Mouse (Mus musculus) T-helper 1 cell (primary cell): Measurements from ENCODE around the gene Cabp1.

Experiments used
- in situ Hi-C: fragments of 300-600 bp; cut with MboI, MseI; formaldehyde crosslinking; loops from one replicate; pipeline ENCODE4 v1.15.1; 2025; ENCODE audit warnings: high pct_unique_total_duplicates

Gene Cabp1

DNA sequence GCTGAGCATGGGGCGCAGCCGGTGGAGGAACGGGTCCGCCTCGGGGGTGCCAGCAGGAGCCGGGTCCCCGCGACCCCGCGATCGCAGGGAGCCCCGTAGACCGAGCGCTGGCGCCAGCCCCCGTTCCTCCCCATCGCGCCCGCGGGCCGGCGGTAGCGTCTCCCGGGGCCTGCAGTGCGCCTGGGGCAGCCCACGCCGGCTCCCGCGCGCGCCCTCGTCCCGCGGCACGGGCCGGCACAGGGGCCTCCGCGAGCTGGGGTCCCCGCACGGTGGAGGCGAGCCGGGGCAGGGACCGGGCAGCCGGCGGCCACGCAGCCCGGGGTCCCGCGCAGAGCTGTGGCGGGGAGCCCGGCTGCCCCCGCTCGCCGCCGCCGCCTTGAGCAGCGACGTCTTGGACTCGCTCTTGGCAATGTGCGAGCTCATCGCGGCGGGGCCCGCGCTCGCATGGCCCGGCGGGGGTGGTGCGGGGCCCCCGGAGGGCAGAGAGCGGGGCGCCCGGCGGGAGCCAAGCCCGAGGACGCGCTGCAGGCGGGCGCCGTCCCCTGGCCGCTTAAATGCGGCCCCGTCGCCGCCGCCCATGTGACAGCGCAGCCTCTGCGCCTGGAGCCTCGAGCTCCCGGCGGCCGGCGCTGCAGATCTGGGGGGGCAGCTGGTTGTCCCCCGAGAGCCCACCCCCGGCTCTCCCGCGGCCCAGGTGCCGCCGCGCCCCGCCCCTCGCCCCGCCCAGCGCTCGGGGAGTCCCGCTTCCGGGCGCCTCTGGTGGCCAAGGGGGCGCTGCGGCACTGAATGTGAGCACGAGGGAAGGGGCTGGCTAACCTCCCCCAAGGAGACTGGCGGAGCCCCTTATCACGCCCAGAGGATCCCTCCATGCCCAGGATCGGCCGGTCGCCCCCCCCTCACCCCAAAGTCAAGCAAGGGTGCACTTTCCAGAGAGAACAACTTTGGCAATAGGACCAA is at the start of gene Cabp1:
TSS of gene Cabp1 (minus strand) at position 713 of the 957 bp plus-strand sequence.
- in situ Hi-C loops = no loop called here

DNA sequence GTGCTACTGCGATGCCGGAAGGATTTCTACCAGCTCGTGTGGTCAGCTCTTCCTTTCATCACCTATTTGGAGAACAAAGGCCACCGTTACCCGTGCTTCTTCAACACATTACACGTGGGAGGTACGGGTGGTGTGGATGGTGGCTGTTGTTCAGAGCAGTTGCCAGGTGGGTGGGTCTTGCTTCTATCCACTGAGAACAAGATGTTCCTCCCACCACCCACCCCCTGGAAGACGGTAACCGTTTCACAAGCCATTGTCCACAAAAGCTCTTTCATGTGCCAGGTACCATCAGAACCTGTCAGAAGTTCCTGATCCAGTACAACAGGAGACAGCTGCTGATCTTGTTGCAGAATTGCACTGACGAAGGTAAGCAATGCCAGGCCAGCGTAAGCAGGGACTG is 46.0 kb upstream of the Cabp1 start:
- in situ Hi-C loops = no loop called here

DNA sequence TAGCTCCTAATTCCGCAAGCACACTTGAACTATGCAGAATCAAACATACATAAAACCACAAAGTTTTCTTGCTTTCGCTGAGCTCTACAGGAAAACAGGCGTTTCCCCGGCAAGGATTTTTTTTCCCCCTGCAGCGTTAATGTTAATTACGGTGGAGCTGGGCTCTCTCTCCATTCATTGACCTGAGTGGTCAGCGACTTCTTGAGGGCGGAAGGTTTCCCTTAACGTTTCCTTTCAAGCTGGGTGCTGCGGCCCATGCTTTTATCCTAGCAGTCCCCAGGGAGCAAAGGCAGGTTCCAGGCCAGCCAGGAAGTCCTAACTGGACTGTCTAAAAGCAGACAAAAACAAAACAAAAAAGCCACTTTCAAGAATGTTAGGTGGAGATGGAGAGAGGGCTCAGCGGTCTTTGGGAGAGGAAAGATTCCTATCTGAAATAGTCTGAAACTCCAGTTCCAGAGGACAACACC is 44.6 kb upstream of the Cabp1 start:
- in situ Hi-C loops = no loop called here

DNA sequence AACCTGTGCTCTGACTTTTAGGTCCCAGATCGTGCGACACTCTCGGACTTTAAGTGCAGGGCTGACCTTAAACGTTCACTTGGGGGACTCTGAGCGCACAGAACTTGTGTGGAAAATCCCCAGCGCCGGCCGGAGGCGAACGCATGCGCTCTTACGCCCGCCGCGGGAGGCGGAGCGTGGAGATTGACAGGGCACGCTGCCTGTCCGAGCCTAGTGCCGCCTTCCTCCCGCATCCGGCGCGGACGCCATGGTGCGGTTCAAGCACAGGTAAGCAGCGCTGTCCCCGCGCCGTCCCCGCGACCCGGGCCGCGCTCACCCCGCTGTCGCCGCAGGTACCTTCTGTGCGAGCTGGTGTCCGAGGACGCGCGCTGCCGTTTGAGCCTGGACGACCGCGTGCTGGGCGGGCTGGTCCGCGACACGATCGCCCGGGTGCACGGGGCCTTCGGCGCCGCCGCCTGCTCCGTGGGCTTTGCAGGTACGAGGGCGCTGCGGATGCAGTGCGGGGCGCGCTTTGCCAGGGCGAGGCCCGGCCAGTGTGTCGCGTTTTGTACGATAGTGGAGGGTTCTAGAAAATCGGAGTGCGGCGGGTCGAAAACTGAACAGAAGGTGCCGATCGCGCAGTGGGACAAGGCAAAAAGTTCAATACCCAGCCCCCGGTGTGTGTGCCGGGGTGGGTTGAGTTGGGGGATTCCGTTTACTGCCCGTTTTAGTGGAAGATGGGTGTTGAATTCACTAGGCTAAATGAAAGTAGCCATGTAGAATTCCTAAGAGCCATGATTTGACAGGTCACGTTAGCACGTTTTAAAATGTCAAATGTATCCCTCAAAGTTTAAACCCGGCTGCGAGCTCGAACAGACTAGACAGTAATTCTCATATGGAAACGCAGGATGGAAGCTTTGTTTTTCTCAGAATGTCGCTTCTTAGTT is 43.9 kb upstream of the Cabp1 start:
- in situ Hi-C loops = no loop called here

DNA sequence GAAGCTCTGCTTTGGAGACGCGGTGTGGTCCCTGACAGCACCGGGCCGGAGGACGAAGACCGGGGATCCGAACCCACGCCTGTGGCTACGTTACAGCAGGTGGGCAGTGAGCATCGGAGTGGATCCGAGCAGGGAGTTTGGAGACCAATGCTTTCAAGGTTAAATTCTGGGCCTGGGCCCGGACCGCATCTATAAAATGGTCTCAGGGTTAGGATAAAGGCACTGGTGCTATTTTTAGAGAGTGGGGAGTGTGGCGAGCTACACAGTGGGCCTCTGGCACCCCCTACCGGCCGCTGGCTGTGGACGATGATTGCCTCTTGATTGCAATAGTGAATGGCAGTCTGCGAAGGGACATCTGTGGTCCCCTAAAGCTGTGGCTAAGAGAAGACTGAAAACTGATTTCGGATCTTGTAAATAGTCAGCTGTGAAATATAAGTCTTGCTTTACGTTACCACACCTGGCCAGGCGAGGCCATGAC is 41.6 kb upstream of the Cabp1 start, which contains the start of gene Pop5:
TSS of gene Pop5 (plus strand) at position 51 of the 478 bp plus-strand sequence.
- in situ Hi-C loops = no loop called here

DNA sequence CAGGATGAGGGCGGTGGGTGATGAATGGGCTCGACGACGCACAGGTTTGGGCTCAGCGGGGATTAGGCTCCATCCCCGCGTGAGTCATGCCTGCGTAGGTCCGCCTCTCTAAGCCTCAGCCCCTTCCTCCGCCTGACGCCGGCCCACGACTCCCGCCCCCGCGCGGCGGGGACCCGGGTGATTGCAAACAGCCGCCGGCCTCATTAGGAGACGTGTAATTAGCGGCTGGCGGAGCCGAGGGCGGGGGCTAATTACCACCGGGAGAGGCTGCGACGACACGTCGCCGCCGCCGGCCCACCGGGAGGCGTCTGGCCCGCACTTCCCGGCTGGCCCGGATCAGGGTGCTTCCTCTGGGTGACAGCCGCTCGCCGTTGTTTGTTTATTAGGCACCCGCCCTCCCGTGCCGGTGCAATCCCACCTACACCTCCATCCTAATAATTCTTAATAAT is 41.2 kb upstream of the Cabp1 start:
- in situ Hi-C loops = no loop called here

DNA sequence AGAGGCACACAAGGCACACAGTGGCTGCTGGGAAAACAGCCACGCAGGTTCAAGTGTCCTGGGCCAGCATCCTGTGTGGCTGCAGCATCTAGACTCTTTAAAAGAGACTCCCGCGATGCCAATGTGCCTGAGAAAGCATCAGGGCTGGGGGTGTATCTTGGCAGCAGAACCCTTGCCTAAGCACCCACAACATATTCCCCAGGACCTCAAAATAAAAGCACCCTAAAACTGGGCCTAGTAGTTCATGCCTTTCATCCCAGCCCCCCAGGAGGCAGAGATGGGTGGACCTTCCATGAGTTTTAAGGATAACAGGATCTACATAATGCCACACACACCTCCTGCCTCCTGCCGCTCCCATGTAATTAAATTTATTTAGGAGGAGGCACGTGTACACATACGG is 40.3 kb upstream of the Cabp1 start:
- in situ Hi-C loops = no loop called here

DNA sequence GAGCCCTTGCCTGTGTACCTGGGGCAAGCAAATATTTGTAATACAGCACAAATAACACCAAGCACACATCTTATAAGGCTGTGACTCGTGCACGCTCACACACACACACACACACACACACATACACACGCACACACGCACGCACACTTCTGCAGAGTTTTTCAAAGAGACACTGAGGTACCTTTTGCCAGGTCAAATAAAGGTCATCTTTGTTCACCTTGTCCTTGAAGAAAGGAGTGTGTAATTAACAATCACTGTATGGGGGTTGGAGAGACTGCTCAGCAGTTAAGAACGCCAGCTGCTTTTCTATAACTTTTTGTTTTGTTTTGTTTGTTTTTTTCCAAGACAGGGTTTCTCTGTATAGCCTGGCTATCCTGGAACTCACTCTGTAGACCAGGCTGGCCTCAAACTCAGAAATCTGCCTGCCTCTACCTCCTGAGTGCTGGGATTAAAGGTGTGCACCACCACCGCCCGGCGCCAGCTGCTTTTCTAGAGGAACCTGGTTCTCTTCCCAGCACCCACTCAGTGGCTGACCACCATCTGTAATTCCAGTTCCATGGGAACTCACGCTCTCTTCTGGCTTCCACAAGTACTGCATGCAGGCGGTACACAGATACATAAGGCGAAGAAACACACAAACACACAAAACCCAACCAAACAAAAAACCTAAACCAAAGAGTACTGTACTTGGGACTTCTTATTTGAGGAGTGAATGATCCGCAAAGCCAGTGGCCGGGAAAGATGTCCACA is 39.0 kb upstream of the Cabp1 start:
- in situ Hi-C loops = no loop called here

DNA sequence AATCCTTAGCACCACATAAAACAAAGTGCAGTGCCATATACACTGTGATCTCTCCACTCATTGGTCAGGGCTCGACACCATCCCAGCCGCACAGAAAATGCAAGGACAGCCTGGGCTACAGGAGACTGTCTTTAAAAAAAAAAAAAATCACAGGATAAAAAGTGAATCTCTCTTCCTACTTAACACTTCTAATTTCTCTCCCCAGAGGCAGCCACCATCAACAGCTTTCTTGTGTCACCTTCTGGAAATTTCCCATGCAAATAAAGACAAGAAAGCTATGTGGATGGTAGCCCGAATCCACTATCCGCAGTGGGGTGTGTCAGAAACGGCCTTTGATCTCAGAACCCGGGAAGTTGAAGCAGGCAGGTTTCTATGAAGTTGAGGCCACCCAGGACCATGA is 38.3 kb upstream of the Cabp1 start:
- in situ Hi-C loops = no loop called here

DNA sequence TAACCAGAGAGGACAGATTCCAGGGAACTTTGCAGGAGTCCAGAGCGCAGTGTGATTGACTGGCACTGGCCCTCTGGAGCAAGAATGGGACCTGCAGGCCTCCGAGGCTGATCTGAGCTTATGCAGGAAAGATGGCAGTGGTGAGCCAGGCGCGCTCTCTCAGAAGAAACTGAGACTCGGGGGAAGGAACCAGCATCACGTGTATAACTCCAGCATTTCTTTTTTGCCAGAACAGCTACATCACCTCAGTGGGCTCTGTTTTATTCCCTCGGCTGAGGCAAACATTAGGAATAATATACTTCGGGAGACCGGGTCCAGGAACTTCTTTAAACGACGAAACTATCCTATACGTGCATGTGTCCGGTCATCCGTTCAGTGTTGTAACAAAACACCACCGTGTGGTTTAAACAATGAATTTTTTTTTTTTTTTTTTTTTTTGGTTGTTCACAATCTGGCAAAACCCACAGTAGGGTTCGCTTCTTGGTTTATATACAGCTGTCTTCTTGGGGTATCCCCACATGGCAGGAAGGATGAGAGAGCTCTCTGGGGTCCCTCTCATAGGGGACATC is 37.5 kb upstream of the Cabp1 start:
- in situ Hi-C loops = no loop called here

DNA sequence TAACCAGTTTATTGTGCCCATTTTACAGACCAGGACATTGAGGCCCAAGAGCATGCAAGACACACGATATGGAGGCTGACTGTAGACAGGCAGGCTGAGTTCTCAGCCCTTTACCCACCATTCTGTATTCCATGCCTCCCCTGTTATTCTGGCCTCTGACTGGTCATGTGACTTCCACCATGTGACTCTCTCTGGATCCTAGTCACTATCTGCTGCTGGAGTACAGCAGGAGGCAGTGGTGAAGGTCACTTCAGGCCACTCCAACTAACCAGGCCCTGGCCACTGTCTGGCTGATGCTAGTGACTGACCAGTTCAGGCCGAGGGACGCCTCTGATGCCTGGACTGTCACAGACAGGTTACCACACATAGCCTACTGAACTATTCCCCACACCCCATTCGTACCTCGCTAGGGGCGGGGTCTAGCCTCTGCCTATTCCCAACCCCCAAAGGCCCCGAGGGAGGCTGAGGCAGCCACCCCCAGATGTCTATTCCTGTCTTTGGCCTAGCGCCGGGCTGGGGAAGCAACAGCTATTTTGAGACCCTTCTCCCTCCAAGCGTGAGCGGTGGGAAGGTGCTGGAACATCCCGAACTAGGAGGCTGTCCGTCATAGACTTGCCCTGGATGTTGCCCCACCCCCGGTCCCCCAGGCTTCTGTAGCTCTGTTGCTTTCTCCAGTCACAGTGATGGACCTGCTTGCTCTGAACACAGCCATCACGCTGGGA is 36.8 kb upstream of the Cabp1 start:
- in situ Hi-C loops = no loop called here

DNA sequence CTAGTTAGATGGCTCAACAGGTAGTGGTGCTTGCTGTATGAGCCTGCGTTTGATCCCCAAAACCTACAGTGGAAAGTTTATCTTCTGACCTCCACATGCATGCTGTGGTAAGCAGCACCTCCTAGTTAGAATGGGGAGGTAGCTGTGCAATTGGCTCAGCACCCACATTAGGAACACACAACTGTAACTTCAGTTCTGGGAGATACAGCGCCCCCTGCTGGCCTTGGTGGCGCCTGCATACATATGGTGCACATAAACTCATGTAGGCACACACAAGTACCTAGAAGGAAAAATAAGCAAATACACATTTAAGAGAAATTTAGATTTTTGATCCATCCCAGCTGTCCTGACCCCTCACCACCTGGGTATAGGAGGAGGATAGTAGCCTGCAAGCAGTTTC is 28.3 kb upstream of the Cabp1 start:
- in situ Hi-C loops = loop anchor here (5.0 kb wide), 1 partner anchor 95 kb away; no protein-coding TSS in a partner anchor

DNA sequence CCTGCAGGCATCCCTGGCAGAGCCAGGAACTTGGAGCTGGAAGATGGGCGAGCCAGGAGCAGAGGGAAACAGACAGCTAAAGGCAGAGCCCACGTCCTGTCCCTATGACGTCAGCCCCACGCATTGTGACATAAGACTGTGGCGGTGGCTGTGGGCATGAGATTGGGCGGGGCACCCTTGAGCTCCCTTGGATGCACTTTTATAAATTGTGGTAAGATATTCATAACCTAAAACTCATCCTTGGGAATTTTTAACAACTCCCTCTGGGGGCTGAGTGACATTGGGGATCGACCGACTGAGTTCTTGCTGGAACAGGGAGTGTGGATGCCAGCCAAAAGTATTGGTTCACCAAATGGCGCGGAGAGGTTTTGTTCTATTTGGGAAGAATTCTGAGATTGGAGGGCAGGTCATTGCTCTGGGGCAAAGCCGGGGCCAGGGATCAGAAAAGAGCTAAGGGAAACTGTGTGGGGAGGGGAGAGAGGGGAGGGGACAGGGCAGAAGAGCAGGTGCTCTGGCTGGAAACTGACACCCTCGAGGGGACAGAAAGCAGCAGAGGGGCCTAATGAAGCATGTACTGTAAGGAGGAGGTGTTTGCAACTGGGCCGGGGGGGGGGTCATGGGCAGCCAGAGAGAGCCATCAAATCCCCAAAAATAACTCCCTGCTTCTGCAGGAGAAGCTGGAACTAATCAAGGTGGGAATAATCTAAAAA is 26.9 kb upstream of the Cabp1 start:
- in situ Hi-C loops = loop anchor here (5.0 kb wide), 1 partner anchor 94 kb away; no protein-coding TSS in a partner anchor

DNA sequence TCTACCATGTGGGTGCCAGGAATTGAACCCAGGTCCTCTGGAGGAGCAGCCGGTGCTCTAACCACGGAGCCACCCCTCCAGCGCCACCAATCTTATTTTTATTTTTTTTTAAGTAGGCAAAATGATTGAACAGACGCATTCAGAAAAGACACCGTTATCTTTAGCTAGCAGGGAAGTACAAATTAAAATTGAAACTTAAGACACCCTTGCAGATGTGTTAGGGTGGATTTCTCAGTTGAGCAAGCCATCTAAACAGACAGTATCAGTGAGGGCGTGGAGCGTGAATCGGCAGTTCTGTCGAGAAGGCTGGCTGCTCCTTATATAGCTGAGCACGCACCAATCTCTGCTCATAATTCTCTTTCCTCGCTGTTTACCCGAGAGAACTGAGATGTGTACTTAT is 23.8 kb upstream of the Cabp1 start:
- in situ Hi-C loops = no loop called here

DNA sequence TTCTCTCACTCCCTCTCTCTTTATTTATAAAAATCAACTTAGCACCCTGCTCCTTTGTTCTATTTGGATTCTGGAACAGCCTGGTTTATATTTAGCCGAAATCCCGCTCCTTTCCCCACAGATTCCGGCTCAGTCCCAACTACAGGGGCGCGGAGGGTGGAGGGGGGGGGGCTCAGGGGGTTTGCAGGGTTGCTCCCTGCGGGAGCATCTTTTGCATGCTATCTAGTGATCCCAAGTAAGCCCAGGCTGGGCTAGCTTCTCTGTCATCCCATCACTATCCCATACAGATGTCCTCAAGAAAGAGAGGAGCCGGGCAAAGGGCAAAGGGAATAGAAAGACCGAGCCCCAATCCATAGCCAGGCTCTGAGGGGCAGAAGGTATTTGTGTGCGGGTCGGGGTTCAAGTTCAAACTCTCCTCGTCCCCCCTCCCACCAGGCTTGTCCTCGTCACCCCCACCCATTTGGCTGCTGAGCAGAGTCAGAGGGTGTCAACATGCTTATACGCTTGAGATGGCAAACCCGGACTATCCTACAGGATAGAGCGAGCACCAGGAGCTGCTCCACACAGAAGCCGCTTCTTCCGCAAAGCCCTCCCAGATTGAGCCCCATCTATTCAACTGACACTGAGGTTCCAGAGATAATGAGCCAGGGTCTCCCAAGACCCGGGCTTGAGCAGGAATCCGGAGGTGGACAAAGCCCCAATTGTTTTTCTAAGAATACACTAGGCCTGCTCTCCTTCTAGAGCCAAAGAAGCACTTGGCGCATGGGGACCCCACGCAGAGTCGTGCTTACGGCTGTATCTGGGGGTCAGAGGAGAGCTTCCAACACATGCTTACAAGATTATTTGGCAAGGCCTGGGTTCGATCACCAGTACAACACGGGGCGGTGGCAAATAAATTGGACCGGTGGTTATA is 21.3 kb upstream of the Cabp1 start:
- in situ Hi-C loops = no loop called here

DNA sequence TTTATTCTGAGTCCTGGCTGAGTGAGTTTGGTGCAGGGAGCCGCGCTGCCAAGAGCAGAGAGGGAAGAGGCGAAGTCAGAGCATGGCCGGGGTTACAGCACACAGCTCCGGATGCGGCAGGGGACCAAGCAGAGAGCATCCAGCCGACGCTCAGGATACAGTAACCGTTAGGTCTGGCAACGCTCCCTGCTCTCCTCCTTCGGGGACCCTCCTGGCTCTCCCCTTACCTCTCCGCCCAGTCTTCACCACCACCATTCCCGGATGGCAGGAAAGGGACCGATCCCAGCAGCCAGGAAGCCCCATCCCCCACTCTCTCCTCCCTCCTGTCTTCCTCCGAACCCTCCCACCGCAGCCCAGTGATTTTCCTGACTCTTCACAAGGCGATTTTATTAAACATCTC is 20.7 kb upstream of the Cabp1 start:
- in situ Hi-C loops = no loop called here

DNA sequence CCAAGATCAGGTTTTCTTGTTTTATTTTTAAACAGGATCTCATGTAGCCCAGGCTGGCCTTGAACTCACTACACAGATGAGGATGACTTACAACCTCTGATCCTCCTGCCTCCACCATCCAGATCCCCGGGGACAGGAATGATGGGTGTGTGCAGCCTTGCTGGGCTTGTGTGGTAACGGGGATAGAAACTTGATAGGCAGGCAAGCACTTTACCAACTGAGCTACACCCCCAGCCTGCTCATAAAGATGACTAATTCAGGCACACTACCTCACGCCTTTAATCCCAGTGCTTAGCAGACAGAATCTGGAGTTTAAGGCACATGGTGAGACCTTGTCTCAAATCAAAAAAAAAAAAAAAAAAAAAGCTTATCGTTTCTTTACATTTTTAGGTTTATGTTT is 18.7 kb upstream of the Cabp1 start:
- in situ Hi-C loops = no loop called here

DNA sequence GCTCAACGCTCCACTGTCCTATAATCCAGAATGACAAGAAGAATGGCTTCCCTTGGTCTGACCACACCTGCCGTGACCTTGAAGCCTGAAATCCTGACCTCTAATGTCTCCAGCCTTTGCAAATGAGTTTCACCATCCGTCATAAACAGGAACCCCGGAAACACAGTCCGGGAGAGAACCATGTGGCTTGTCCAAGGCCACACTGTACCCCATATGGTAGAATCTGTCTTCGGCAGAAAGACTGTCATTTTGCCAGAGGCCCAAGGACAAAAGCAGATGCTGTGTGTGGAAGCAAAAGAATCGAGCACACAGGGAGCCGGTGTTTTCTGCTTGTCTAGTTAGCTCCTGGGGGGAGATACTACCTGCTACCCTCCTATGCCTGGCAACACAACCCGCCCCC is 18.3 kb upstream of the Cabp1 start:
- in situ Hi-C loops = no loop called here
